Mouse (Mus musculus) heart, adult 18-20 months (tissue): ENCODE data around the gene Kbtbd6. TPM values are rescaled to one million over a fixed set of nuclear protein-coding genes. Genes with fewer than 3 reads are reported as not detected.

Experiments
- DNase-seq, 2 experiments: peaks; one replicate each; pipeline ENCODE4 v3.0.0; 2021 to 2022; ENCODE audit warnings: mixed read lengths in 1 of 2
- total RNA-seq, 2 experiments: library from RNA; stranded (reverse); gene quantifications; 2 replicates each; pipeline ENCODE4 v1.2.3; 2021

The Kbtbd6 gene
- total RNA-seq, 2 experiments from 2014 or later = 0.12 to 0.39 TPM

DNA sequence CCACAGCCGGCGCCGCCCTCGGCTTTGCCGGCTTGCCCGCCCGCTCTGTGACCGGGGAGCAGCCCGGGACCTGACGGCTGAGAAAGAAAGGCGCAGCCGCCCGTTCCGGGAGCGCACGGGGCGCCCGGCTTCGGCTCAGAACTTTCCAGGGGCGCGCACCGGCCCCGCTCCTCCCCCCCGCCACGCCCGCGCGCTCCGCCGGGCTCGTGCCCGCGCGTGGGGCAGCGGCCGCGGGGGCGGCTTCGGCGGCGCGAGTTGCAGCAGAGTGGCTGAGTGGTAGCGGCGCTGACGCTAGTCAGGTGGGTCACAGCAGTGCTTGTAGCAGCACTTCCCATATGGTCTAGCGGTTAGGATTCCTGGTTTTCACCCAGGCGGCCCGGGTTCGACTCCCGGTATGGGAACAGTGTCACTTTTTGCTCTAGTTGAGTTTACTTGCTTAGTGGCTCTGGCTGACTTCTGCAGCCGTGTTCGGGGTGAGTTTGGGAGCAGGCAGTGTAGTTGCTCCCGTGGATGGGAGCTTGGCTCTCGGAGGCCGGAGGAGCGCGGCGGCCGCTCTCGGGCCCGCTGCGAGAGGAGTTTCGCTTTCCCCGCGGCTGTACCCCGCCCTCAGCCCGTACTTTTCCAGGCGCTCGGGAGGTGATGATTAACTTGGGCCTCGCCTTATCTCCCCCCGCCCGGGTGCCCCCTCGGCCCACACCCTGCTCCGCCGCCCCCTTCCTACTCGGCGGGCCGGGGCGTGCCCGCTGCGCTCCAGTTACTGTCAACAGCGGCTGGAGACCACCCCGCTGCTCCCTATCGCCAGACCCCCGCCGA, 29.9 kb downstream of the Kbtbd6 start, which contains the start of gene Wbp4:
Gene Wbp4, minus strand, starts transcription at position 182 of the 813 bp plus-strand sequence.
- peak; percentile 93 to 95 for DNase-seq

DNA sequence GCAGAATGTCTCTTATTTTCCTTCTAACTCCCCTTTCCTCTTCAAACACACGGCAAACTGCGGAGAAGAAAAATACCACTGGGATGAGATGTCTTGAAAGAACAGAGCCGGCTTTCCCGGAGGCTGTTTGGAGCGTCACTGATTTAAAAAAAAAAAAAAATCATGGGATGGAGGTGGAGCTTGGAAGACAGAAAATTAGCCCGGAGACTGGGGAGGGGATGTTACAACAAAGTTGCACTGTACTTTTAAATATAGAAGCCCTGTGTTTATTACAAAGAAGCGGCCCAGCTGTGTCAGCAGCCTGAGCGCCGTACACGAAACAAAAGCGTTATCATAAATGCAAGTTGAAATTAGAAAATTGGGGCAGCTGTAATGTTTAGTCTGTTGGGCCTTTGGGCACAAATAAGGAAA, 30.6 kb downstream of the Kbtbd6 start:
- DNase-seq = peak; percentile 71 to 75

DNA sequence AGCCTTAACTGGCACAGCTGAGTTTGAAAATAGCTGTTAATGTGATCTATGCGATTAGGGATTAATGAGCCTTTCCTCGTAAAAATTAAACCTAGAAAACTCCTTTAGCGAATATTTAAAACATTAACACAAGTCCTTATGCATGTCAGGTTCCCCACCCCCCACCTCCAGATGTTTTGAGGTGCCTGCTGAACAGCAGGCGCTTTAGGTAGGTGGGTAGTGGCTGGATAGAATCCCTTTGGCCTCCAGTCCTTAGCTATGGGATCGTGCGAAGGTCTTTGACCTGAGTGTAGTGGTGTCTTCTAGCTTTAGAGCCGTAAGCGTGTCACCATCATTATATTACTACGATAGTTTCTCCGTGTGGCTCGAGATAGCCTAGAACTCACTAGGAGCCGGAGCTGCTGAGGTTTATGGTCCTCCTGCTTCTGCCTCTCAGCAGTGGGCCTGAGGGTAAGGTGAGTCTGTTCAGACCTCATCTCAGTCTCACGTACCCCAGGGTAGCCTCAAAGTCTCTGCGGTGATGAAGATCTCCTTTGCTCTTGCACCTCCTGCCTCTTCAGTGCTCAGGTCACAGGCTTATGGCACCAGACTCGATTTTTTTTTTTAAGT, 31.2 kb downstream of the Kbtbd6 start:
- peak in 1 of 2 experiments; percentile 49 for DNase-seq

DNA sequence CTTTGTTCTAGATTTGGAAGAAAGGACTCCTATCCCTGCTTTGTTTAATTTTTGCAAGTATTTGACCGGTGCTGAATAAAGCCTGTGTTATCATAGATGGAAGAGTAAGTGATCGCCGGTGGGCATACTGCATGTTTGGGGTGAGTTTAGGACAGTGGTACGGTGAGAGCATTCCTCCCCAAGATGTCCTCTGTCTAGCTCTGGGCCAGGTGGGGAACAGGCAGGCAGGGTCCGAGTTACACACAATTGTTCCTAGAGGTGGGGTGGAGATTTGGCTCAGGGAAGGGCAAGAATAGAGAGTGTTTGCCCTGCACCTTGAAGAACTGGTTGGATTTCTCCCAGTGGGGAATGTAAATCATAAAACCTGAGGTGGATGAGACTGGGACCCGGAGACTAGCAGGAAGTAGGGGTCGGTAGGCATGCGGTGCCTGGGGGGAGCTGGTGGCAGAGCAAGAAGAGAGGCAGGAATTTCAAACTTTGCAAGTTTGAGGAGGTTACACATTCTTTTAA, 32.0 kb downstream of the Kbtbd6 start:
- DNase-seq = no peak

DNA sequence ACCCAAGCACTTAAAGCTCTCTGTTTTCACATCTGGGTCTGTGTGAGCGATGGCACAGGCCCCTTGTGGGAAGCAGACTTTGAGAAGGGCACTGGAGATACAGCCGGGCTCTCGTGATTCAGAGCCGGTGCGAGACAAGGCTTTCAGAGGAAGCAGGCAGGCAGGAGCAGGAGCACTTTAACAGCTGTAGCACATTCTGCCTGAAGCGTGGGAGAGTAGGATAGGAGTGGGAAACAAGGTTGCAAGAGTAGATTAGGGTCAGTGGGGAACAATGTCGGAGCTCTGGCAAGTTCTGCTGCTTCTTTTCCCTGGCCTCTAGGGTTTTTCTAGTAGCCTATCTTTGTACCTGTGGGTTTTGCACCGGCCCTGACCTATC, 35.0 kb downstream of the Kbtbd6 start:
- peak in 1 of 2 experiments; percentile 29 for DNase-seq

DNA sequence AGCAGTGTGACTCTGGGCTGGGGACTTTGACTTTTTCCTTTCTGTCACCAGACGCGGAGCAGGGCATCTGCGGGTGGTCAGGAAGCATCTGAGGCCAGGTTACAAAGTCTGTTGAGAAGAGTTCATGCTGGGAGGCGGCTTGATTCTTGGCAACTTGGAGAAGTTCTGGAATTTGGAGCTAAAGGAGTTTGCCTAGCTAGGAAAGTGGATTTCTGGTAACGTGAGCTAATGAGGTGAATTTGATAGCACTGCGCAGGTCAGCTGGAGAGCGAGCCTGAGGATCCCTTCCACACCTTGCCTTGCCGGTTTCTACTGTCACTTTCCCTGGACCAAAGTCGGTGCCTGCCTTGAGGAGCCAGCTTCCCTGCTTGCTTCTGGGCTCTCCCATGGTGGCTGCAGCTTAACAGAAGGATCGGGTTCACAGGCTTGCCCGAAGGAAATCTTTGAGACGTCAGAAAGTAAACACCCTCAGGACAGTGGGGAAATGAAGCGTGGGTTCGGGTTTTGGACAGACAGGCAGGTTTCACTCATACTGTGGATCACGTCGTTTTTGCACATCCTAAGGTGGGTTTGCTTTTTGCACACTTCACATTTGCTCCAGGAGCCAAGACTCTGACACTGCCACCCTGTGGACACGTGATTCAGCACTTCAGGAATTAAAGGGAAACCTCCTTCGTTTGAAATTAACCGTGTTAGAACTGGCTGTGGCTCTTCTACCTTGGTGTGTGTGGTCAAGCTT, 35.5 kb downstream of the Kbtbd6 start:
- peak; percentile 62 to 74 for DNase-seq

DNA sequence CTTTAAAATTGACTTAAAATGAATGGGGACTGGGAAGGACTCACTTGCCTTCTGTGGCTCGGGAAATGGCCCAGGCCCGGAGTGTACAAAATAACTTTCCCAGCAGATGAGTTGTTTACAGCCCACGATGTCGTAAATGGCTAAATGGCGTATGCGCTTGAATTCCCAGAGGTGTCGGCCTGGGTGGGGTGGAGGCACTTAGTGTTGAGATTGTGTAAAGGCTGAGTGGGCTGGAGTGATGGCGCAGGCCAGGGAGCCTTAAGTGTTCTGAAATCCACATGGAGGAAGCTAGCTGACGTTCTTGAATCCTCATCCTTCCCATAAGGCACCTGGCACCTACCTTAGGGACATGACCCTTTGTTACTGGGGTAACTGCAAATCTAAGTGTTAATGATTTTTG, 36.9 kb downstream of the Kbtbd6 start:
- DNase-seq = peak; percentile 81 to 84

DNA sequence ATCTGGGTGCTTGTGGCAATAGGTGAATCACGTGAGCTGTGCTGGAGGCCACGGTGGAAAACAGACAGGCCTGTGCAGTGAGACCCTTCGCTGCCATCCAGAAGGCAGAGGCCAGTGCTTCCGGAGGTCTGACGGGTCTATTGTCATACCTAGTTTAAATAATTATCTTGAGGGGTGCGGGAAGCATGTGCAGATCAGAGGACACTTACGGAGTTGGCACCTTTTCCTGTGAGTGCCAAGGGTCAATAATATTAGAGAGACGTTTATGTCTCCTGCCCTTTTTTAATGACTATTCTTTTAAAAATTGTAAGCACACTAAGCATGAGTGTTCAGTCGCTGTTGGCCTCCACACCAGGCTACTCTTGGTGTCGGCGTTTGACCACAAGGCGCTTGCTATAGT, 37.5 kb downstream of the Kbtbd6 start:
- no peak for DNase-seq

DNA sequence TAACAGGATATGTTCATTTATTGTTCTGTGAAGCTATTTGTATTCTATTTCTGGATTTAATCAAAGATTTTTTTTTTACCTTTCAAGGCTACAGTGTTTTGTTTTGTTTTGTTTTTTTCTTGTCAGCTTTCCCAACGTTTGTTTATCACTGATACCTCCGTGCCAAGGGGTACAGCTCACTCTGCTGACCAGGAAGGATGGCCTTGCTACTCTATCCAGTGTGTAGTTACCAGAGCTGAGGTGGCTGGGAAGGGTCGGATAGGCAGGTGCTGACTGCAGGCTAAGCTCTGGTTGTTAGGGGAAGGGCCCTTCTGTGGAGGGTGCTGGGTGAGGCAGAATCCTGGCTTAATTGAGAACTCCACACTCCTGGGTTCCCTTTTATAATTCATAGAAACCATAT, 38.6 kb downstream of the Kbtbd6 start:
- DNase-seq = no peak

DNA sequence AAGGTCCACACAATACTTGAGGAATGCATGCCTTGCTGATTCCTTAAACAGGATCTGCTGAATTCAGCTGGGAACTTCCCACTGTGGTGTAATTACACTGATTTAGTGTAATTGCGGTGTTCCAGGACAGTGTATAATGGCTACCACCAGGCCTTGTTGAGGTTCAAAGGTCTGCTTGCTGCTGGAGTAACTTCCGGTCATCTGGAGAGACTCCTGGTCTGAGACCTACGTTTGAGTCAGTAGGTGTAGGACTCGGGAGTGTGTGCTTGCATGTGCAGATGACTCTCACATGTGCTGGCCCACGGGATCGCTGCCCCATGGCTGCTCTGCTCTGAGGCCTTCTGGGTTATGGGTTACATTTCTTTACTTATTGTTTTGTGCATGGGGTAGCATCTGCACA, 42.7 kb downstream of the Kbtbd6 start:
- no peak for DNase-seq

DNA sequence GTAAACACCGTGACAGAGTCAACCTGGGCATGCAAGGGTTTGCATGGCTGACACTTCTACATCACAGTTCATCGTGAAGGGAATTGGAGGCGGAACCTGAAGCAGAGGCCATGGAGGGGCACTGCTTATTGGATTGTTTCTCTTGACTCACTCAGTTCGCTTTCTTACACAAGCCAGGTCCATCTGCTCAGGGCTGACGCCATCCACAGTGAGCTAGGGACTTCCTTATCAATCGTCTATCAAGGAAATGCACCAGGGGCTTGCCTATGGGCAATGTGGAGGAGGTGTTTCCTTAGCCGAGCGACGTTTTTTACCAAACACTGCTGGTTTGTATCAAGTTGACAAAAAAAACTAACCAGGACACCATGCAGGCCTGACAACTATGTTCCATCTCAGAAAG, 47.7 kb downstream of the Kbtbd6 start:
- DNase-seq = no peak

DNA sequence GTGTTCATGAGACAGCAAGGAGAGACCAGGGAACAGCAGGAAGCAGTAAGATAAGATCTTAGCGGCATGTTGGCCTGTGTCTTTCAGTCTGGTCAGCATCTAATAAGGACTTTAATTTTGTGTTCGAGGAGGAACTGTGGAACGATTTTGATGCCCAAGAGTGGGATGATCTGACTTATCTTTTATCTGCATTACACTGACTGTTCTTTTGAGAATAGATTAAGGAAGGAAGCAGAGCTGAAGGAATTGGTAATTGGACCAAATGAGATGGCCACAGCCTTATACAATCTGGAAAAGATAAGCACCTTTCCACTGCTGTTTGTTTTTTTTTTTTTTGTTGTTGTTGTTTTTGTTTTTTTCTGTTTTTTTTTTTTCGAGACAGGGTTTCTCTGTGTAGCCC, 49.1 kb downstream of the Kbtbd6 start:
- DNase-seq = peak in 1 of 2 experiments; percentile 34

DNA sequence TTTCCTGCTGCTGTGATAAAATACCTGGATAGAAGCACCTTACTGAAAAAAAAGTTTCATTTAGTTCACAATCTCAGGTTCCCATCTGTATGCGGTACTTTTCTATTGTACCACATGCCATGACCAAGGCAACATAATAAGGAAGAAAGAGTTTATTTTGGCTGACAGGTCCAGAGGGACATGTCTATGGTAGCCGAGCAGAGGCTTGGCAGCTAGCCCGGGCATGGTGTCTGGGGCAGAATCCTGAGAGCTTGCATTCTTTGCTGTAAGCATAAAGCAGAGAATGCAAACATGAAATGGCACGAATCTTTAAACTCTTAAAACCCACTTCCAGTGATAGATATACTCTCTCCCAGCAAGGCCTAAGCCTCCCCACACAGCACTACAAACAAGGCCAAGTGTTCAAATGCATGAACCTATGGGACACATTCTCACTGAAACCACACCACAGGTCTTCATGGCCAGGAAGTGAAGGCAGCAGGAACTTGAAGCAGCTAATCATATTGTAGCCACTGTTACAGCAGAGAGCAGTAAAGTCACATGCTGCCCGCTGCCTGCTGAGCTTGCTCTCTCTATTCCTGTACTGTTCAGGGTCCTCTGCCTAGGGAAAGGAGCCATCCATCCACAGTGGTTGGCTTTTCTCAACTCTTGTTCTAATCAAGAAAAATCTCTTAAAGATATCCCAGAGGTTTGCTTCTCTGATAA, 51.9 kb downstream of the Kbtbd6 start:
- peak; percentile 68 to 69 for DNase-seq

Other genes starting within 250 kb of the Kbtbd6 start
- not detected for gene Zfp957, start 204.5 kb upstream of the Kbtbd6 start, total RNA-seq
- 100 to 1,000 TPM; 112 to 122 TPM for gene Rgcc, start 150.2 kb upstream of the Kbtbd6 start, total RNA-seq
- 10 to 100 TPM; 10.7 to 11.4 TPM for gene Naa16, start 61.1 kb upstream of the Kbtbd6 start, total RNA-seq
- 1 to 10 TPM; 8.3 to 8.6 TPM for gene Mtrf1, start 54.1 kb upstream of the Kbtbd6 start, total RNA-seq
- gene Kbtbd7, start 25.3 kb upstream of the Kbtbd6 start, total RNA-seq = 1 to 10 TPM; 8.9 to 9.1 TPM
- 10 to 100 TPM; 12.4 to 15.0 TPM for gene Elf1, start 29.4 kb downstream of the Kbtbd6 start, total RNA-seq
- 10 to 100 TPM; 20.5 to 21.7 TPM for gene Wbp4, start 29.7 kb downstream of the Kbtbd6 start, total RNA-seq
- gene Sugt1, start 135.9 kb downstream of the Kbtbd6 start, total RNA-seq = 10 to 100 TPM; 68.8 TPM
- 1 to 10 TPM; 3.9 to 4.7 TPM for gene Cnmd, start 210.3 kb downstream of the Kbtbd6 start, total RNA-seq